Mouse (Mus musculus): ENCODE results near the gene Ccl4. TPM values are rescaled to one million over a fixed set of nuclear protein-coding genes. Genes with fewer than 3 reads are reported as not detected.

Gene Ccl4
- 1.9 TPM in 2 replicates for polyA plus RNA-seq (2015; fragmentation: Nextera tagmentation; extraction: Ambion mirVana)

GRCm38 (mm10) chr11:83662204-83662603 is at the start of gene Ccl4:
Gene Ccl4 (plus strand): TSS chr11:83662584.

DNA sequence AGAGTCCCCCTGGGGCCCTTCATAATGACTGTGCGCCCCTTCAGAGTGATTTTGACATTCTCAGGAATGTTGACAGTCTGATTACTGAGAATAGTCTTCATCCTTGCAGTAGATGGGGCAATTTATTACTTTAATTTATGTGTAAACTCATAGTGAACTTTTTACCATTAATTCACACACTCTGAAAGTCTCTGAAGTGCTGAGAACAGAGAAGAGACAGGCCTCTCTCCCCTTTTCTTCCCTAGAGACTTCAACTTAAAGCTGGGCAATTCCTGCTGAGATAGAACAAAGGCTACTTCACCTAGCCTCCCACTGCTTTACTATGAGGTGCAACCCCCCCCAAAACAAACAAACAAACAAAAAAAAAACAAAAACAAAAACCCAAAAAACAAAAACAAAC is 16.9 kb upstream of the Ccl4 start, which contains the start of gene Rpl9-ps1:
TSS of gene Rpl9-ps1 (minus strand) at position 101 of the 400 bp plus-strand sequence.

GRCm38 (mm10) chr11:83649305-83649841 is 13.0 kb upstream of the Ccl4 start, which contains the start of gene Ccl3:
Gene Ccl3 (minus strand): TSS chr11:83649355.

GRCm38 (mm10) chr11:83703705-83704104 is 41.3 kb downstream of the Ccl4 start, which contains the start of gene Wfdc17:
Gene Wfdc17 (plus strand): TSS chr11:83703991.

GRCm38 (mm10) chr11:83708715-83709114 is 46.3 kb downstream of the Ccl4 start, which contains the start of gene Wfdc18:
Gene Wfdc18 (plus strand): TSS chr11:83709015.

Other genes starting within 250 kb of the Ccl4 start
- gene Gas2l2, start 233.1 kb upstream of the Ccl4 start, polyA plus RNA-seq (2015; fragmentation: Nextera tagmentation; extraction: Ambion mirVana) = 0.75 and 0.96 TPM in 2 replicates
- gene 1700020L24Rik, start 224.9 kb upstream of the Ccl4 start, polyA plus RNA-seq (2015; fragmentation: Nextera tagmentation; extraction: Ambion mirVana) = 0.43 and 0.75 TPM in 2 replicates
- gene Mmp28, start 199.5 kb upstream of the Ccl4 start, polyA plus RNA-seq (2015; fragmentation: Nextera tagmentation; extraction: Ambion mirVana) = 3.4 and 3.7 TPM in 2 replicates
- gene Taf15, start 189.5 kb upstream of the Ccl4 start, polyA plus RNA-seq (2015; fragmentation: Nextera tagmentation; extraction: Ambion mirVana) = 11.8 and 12.4 TPM in 2 replicates
- not detected in 2 replicates for gene Heatr9, start 140.4 kb upstream of the Ccl4 start, polyA plus RNA-seq (2015; fragmentation: Nextera tagmentation; extraction: Ambion mirVana)
- 0.97 TPM in 1 of 2 replicates, not detected in the other for gene Ccl5, start 132.1 kb upstream of the Ccl4 start, polyA plus RNA-seq (2015; fragmentation: Nextera tagmentation; extraction: Ambion mirVana)
- gene Ccl9, start 83.9 kb upstream of the Ccl4 start, polyA plus RNA-seq (2015; fragmentation: Nextera tagmentation; extraction: Ambion mirVana) = 4.3 and 5.3 TPM in 2 replicates
- gene Ccl6, start 69.5 kb upstream of the Ccl4 start, polyA plus RNA-seq (2015; fragmentation: Nextera tagmentation; extraction: Ambion mirVana) = 7.3 and 8.0 TPM in 2 replicates
- not detected in 2 replicates for gene Rpl9-ps1, start 17.0 kb upstream of the Ccl4 start, polyA plus RNA-seq (2015; fragmentation: Nextera tagmentation; extraction: Ambion mirVana)
- 1.6 and 2.7 TPM in 2 replicates for gene Ccl3, start 13.2 kb upstream of the Ccl4 start, polyA plus RNA-seq (2015; fragmentation: Nextera tagmentation; extraction: Ambion mirVana)
- 4.1 and 5.1 TPM in 2 replicates for gene Wfdc17, start 41.4 kb downstream of the Ccl4 start, polyA plus RNA-seq (2015; fragmentation: Nextera tagmentation; extraction: Ambion mirVana)
- not detected in 2 replicates for gene Wfdc18, start 46.4 kb downstream of the Ccl4 start, polyA plus RNA-seq (2015; fragmentation: Nextera tagmentation; extraction: Ambion mirVana)
- 1.1 TPM in 1 of 2 replicates, not detected in the other for gene Wfdc21, start 84.4 kb downstream of the Ccl4 start, polyA plus RNA-seq (2015; fragmentation: Nextera tagmentation; extraction: Ambion mirVana)
- gene Heatr6, start 91.1 kb downstream of the Ccl4 start, polyA plus RNA-seq (2015; fragmentation: Nextera tagmentation; extraction: Ambion mirVana) = 23.4 and 26.1 TPM in 2 replicates
- gene Hnf1b, start 187.5 kb downstream of the Ccl4 start, polyA plus RNA-seq (2015; fragmentation: Nextera tagmentation; extraction: Ambion mirVana) = 0.89 and 0.95 TPM in 2 replicates

All from neural tube, postnatal 0 days (tissue).